Mouse (Mus musculus) kidney, postnatal 10 days (tissue): Measurements from ENCODE around the gene Abhd5.

Experiments
- DNase-seq: peaks from one replicate; pipeline ENCODE4 v3.0.0; 2021; ENCODE audit warnings: mixed read lengths

Gene Abhd5

DNA sequence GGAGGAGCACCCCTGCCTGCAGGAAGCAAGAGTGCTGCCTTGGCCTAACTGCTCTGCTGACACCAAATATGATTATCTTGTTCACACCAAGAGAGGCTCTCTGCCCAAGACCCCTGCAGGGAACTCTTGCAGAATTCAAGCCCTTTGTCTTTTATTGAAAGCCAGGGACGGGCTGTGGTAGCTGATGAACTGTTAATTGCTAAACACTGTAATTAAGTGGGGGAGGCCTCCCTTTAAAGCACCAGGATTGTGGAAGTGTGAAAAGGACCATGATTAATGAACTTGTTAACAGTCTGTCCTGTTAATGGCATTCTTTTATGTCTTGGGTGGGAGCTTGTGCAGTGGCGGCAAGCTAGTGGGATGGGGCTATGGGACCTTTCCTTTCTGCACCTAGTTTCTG, 65.2 kb downstream of the Abhd5 start:
- no peak for DNase-seq

DNA sequence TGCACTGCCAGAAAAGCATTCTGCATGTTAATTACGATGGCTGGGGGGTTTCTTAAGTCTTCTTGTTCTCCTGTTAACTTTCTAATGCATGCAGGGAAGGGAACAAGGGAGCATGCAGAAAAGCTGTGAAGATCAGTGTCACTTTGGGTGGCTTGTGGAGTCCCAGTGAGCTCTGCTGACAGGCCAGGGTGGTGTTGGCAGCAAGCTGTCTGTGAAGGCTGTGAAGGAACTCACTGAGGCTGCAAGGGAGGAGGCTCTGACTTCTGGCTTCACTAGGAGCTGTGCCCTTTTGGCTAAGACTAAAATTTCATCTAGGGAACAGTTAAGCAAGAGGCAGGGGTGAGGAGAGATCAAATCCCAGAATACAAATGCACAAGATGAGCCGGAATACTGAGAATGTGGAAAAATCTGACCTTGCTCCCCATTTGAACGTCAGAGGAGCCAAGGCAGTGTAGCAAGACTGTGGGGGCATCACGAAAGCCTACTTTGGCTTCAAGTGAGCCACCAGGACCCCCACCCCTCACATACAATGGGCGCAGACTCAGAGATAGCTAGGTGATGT, 68.9 kb downstream of the Abhd5 start:
- DNase-seq, result no peak

DNA sequence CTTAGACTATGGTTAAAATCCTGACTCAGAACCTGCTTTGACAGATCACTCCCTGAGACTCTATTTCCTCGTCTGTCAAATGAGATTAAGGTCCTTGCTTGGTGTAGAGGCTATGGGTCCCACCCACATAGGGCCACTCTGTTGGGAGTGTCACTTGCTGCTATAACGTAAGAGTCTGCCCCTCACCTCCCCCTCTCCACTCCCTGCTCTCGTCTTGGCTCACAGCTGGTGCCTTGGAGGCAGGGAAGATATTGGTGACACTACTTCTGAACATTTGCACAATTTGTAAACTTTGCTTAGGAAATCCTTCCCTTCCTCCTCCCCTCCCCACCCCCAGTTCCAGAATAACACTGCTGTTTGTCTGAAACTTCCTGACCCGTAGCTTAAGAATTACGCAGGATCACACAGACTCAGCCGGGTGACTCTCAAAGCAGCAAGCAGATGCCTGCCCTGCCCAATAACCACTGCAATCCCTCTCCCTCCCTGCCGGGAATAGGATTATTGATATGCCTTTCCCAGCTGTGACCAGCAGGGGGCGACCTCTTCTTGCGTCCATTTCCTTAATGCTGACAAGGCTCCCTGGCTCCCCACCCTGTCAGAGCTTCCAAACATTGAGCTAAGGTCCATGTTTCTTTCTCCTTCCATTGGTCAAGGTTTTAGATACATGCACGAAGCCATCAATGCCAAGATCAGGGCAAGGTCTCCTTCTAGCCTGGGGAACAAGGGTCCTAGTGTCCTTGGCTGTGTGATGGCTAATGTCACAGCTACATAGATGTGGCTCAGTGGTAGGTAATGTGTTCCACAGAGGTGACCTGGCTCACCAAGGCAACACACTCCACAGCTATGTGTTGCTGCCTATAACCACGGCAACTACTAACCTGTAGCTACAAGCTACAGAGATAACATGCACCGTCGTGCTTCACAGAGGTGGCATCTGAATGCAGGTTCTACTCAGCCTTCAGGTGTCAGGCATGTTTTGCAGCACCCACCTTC, 69.7 kb downstream of the Abhd5 start:
- peak; percentile 86 for DNase-seq

DNA sequence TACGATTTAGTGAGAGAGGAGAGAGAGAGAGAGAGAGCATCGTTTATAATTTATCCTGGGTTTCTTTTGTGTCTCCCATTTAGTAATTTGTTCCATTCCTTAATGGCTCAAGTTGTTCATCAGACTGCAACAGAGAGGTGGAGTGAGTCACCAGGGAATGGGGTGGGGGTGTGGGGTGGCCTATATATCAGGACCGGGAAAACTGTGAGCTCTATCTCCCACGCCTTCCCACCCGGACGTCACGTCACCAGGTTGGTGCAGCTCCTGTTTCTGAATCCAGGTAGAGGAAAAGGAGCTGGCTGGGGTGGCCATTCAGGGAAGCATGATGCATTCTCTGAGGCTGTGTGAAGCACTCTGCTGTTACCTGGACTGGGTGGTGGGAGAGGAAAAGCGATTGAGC, 70.5 kb downstream of the Abhd5 start:
- DNase-seq, result no peak

DNA sequence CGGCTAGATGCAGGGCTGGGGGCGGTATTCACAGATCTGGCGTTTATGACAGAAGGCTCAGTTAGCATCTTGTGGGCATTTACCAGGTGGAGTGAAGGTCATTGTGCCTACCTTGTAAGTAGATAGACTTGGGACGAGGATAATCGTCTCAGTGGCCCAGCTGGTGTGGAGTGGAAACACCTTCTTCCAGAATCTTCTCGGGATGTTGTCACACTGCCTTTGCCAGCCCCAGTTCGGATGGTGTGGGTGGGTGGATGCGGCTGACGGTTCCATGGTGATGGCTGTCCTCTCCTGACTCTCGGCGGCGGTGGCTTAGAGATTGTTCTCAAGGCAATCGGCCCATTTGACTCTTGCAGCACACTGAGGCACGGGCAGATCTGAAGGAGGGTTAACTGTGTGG, 71.3 kb downstream of the Abhd5 start:
- DNase-seq, result no peak

DNA sequence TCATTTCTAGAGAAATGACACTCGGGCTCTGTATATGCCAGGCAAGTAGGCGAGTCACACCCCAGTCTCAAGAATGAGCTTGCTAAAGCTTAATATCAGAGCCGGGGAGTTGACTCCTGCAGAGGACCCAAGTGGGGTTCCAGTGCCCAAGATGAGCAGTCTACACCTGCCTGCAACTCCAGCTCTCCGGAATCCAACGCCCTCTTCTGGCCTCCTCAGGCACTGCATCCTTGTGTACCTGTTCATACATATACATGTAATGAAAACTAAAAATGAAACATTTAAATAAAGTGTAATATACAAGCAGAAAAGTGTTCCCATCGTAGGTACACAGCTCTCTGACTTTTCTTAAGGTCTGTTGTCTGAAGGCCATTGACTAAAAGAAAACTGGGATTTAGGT, 71.7 kb downstream of the Abhd5 start:
- no peak for DNase-seq

DNA sequence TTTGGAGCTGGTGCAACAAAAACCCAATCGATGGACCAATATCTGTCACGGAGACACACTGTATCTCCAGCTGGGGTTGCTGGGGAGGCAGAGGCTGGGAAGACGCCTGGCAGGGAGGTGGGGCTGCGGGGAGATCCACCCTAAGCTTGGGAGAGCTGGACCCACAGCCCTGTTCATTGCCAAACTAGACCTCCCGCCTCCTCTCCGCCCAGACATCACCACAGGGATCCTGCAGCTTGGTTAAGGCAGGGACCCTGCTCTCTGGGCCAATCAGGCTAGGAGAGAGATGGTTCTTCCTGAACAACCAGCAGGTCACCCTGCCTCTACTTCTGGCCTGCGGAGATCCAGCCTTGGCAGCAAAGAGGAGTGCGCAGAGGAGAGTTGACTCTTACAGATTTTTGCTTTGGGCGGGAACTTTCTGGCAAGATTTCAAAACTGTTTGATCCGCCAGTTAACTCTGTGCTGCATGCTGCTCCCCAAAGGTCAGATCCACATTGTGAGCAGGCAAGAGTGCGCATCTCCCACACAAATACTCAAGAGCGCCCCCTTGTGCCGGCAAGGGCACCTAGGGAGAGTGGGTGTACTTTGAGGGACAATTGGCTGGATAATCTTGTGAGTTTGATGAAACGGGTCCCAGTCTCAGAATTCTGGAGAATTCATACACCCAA, 73.7 kb downstream of the Abhd5 start:
- DNase-seq, result peak; percentile 55

DNA sequence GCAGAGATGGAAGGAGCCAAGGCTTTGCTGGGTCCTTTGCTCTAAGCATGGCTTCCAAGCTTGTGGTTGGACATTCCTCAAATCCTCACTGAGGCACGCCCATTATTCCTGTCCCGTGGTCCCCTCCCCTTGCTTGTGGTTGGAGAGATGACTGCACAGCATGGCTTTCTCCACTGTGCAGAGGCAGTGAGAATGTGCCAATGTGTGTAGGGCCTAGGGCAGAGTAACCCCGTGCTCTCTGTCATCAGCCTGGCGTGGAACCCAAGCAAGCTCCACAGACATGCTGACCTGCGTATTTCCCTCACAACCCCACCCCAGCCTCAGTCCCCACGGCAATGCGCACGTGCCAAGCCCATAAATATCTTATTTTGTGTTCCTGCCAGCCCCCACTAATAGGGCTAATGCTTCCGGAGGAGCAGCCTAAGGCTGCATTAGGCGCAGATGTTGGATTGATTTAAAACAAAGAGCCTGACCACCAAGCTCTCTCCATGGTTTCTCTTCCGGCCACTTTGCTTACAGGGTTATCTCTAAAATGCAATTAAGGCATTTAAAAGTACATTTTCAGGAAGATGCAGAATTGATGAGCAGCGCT, 77.7 kb downstream of the Abhd5 start:
- DNase-seq, result peak; percentile 20

DNA sequence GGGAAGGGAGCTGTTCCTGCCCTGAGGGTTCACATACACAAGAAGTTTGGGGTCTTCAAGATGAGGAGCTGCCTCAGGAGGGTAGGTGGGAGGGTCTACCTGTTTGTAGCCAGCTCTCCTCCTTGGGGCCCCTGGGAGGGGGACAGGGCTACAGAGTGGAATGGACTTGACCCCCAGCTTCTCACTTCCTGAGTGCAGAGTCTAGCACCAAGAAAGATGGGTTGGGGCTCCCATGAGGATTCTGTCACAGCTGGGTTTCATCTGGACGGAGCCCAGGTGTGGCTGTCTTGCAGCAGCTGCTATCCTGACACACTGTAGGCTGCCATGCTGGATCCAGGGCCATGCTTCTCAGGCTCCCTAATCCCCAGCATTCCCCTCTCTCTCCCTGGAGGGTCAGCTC, 78.3 kb downstream of the Abhd5 start:
- DNase-seq, result no peak
